Mouse (Mus musculus) large intestine, adult 2 months (tissue): ENCODE data around the gene Endou. TPM values are rescaled to one million over a fixed set of nuclear protein-coding genes. Genes with fewer than 3 reads are reported as not detected.
"Not testable (repeated sequence)": the region's sequence is repeated elsewhere in the genome, so short reads cannot be mapped to it uniquely, and the experiment has no call there.

Source experiments
- DNase-seq: peaks from one replicate; pipeline ENCODE4 v3.0.0-alpha.2; 2012; ENCODE audit warnings: low read depth, low spot score
- WGBS: fragments of 180-500 bp; shearing (Covaris S2); methylation state at CpG from one replicate; pipeline ENCODE4 v1.1.7; 2018; 5-methylcytosine and 5-hydroxymethylcytosine counted together
- polyA plus RNA-seq: library from polyadenylated mRNA; depleted of rRNA; stranded (reverse); fragments of >200 nt; gene quantifications from 2 replicates; pipeline ENCODE4 v1.2.3, GENCODE M21; 2012

The Endou gene
- polyA plus RNA-seq, 1 experiment: 0.66 TPM

DNA sequence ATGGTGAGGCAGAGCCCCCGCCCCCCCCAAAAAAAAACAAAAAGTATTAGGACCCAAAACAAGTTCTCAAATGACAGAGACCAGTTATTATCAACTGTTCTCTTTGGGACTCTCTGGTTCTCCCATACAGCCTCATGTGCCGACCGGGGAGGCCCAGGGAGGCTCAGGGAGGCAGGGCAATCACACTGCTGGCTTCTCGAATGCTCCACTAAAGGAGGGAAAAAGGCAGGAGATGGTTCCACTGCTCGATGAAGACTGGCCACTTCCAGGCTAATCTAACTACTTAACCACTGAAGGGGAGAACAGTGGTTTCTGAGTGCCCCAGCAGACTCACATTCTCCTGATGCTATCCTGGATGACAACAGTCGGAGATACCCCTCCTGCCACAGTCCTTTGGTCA lies 18.6 kb downstream of the Endou start:
- 61% methylated on average over 6 of the region's 6 CpGs for WGBS
- no peak for DNase-seq

DNA sequence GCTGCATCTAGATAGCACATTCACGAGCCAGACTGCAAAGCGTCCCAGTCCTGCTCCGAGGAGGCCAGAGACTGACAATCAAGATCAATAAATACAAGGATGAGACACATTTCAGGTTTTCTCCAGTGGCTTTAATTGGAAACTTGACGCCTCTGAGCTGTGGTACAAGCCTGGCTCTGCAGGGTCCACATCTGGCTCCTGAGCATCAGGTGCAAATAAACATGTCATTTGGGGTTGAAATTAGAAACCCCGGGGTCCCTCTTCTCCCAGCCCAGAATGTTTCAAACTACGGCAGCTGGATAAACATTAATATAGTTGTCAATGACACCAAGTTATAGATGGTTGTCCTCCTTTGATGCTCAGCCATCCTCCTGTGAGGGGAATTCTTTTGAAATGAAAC lies 20.2 kb downstream of the Endou start:
- no peak for DNase-seq
- 62% methylated on average over 6 of the region's 6 CpGs for WGBS

DNA sequence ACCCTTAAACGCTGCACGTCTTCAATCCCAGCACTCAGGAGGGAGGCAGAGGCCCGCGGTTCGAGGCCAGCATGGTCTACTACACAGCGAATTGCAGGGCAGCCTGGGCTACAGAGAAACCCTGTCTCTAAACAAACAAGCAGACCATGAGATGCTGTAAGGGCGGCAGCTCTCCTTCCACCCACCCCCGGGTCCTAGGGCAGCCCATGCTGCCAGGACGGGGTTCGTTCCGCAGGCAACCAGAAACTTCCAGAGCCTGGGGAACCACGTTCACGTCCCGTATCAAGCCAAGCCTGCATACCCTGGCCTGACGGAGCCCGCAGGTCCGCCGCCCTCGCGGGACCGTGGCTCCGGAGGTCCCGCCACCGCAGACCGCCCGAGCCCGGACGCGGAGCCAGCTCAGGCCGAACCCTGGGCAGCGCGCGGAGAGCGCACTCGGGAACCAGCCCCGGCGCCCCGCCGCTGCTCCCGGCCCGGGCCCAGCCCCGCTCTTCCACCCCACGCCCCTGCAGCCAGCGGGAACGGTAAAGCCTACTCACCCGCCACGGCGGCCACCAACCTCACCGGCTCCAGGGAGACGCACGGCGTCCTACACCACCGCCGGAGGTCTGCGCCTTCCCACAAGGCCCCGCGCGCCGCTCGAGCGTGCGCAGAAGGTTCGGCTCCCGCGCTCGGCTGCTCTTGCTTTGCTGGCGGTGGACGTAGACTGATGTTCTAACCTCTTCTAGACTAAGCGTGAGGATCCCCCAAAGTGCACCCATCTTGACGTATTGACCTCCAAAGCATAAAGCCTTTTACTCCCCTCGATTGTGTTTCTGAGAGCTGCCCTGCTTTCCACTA lies 25.7 kb downstream of the Endou start, which contains the start of gene Rpap3:
Gene Rpap3, minus strand, starts transcription at position 615 of the 840 bp plus-strand sequence.
- WGBS: under 1% methylated on average over 71 of the region's 71 CpGs
- peak; percentile 47 for DNase-seq

DNA sequence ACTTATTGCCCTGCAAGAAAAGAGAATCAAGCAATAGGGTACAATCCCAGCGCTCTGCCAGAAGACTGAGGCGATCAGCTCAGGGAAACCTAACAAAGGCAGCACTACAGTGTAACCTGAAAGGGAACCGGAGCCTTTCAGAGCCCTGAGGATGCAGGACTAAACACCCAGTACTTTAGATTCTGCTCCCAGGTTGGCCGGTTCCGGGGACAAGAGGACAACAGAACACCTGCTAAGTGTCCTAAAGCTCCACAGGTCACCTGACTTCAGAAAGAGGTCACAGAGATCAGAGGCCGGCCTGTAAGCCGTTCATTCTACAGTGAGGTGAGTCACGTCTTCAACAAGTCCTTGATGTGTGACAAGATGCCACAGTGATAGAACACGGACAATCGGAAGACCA lies 34.5 kb downstream of the Endou start:
- 87% methylated on average over 10 of the region's 10 CpGs for WGBS
- no peak for DNase-seq

DNA sequence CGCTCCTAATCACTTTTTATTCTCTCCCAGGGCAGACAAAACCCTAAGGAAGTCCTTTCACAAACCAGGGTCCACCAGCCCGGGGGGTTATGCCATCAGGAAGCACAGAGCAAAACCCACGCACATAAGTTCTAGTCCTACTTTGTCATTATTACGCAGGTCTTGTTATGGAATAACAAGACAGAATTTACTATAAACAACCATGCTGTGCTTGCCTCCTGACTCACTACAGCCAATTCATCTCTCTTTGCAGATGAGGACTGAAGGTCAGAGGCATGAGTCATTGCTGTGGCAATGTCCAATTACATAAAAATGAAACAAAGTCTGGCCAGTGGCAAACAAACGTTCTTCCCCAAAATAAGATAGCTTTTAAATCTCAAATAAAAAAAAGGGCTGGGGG lies 37.7 kb downstream of the Endou start:
- DNase-seq: no peak
- WGBS: 75% methylated on average over 5 of the region's 5 CpGs

DNA sequence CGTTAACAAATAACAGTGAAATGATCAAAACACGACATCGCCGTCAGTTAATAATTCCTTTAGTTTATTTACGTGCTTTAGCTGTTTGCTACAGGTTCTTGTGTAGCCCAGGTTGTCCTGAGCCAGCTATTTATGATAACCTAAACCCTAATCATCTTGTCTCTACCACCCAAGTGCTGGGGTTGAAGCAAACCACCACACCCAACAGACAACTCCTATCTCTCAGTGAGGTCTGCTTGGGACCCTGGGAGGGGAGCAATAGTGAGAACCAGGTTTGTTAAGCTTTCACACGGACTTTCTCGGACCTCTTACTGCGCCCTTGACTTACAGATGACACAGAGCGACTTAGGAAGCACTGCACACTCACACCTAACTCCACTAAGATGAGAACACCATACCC lies 47.0 kb downstream of the Endou start:
- DNase-seq: no peak
- 95% methylated on average over 9 of the region's 9 CpGs for WGBS

DNA sequence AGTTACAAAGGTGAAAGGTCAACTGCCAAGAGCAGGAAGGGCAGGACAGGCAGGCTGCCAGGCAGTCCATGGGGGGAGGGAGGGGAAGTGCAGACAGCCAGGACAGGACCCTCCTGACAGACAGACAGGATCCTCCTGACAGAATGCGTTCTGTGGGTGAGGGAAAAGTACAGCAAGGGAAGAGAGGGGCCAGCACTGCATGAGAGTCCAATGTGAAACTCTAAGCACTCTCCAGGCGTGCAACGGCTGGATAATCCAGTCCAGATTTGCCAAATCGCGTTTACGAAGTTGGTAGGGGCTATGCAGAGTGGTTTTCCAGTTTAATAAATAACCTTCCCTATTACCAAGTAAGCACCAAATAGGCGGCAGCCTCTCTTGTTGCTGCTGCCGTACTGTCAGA lies 49.1 kb downstream of the Endou start:
- DNase-seq: no peak
- WGBS: 57% methylated on average over 8 of the region's 8 CpGs

DNA sequence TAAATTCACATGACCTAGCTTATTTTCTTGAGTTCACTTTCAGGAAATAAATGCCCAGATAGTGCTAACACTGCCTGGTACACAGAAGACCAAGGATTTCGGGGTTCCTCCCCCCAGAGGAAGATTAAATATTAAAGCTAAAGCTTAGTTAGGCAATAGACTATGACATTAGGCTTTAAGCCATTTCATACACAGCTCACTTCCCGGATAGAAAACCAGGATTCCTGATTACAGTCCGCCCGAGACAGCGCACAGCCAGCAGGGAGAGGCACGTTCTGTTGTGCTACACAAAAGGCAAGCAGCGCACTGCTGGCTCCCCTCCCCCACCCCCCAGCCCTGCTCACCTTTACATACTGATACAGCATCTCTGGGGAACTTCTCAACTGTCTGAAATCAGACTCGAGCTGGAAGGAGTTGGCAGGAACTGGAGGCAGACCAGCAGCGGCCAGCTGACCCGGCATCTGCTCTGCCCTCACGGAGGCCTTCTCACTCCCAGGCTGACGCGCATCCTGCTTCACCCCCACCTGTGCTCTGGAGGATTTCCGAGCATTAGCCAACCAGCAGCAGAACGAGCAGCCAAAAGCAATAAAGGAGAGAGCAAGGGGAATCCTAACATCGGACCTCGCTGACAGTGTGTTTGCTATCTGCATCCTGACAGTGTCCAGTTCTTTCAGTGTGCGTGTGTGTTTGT lies 51.0 kb downstream of the Endou start:
- no peak for DNase-seq
- 81% methylated on average over 18 of the region's 18 CpGs for WGBS

DNA sequence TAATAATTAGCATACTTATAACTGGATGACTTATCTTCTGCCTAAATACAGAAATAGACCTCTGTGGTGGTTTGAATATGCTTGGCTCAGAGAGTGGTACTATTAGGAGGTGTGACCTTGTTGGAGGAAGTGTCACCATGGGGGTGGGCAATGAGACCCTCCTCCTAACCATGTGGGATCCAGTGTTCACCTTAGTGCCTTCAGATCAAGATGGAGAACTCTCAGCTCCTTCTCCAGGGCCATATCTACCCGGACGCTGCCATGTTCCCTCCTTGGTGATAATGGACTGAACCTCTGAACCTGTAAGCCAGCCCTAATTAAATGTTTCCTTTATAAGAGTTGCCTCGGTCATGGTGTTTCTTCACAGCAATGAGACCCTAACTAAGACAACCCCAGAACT lies 53.8 kb downstream of the Endou start:
- WGBS: 96% methylated on average over 3 of the region's 3 CpGs
- no peak for DNase-seq

DNA sequence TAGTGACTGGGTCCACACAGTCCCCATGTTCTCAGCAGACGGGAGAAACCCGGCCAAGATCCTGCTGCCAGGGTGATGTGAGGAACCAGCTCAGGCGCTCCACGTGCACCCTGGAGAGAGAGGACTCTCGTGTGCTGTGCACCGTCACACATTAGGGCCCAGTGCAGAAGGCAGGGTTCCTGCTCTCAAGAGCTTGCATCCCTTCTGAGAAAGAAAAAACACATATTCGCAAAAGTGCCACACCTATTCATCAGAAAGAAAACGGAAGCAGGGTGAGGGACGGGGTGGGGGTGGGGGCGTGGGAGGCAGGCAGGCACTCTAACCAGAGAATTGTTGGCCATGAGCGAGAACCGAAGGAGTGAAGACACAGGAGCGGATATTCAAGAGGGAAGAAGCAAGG lies 55.2 kb downstream of the Endou start:
- no peak for DNase-seq
- 88% methylated on average over 13 of the region's 13 CpGs for WGBS

DNA sequence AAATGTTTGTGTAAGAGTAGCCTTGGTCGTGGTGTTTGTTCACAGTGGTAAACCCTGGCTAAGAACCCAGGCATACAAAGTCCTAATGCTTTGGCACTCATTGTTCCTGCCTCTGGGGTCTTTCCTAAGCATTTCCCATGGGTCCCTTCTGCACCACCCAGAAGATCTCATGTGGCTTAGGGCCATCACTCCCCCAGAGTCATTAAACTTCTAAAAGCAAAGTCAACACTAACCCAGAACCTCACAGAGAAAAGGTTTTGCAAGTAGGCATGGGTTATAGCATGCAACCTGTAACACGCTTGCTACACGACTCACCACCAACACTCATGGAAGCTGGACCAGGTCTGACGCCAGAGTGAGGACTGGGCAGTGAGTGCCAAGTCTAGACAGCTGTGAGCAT lies 56.7 kb downstream of the Endou start:
- 89% methylated on average over 4 of the region's 4 CpGs for WGBS
- DNase-seq: no peak

DNA sequence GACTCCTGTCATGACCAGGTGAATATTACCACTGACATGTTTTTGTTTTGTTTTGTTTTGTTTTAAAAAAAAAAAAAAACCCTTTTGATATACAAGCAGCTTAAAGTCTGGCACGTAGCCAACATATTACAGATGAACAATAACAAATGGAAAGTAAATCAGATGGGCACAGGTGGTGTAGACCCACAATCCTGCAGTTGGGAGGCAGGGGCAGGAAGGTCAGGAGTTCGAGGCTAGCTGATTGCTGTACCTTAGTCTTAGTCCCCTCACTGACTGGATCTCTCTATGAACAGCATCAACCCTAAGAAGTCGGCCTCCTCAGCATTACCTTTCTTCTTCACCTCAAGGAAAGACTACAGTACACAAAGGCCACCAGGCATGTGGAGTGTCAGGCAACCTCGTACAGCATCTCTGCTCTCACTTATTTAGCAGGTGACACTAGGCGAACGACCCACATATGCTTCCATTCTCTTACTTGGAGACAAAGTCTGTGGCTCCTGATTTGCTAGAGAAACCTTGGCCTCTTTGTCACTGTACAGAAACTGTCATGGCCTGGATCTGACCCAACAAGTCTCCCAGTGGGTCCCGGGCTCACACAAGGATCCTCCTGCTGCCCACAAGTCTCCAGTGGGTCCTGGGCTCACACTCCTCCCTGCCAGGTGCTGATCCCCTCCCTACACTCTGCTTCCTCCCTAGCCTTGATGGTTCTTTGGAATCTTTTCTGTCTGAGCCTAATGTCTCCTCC lies 57.7 kb downstream of the Endou start:
- WGBS: 75% methylated on average over 7 of the region's 7 CpGs
- DNase-seq: no peak

DNA sequence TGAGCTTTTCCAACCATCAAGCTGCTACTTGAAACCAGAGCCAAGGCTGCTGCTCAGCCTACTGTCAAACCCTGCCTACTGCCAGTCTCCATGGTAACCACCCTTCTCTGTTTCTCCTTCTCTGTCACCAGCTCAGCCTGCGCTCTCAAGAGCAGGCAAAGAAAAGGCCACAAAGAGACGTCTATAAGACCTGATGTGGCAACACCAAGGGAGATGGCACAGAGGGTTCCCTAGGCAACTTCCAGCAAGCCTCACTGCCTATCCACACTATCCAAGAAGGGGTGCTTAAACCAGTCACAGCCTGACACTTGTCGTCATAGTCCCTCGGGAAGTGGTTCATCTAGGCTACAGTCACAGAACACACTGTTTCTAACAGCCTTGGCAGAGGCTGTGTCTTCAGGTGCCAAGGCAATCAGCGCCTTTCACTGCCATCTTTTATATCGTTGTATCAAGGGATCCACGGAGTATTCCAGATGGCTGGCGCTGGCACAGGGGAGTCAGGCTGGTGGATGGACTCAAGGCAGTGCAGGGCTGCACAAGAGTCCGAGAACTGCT lies 58.9 kb downstream of the Endou start:
- WGBS: 47% methylated on average over 9 of the region's 9 CpGs
- DNase-seq: no peak

DNA sequence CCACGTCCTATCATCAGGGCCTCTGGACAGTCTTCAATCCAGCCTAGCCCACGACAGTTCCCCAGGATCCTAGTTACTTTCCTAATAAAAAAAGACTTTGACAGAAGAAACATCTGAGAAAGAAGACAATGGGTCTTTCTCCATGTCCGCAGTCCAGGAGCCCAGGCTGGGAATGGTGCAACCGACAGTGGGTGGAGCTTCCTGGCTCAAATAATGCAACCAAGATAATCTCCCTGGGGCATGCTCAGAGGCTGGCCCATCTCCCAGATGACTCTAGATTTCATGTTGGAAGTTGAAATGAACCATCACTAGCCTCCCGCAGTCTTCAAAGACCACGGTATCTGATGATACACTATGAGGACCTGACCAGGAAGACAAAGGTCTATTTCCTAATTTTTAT lies 60.6 kb downstream of the Endou start:
- no peak for DNase-seq
- WGBS: 77% methylated on average over 6 of the region's 6 CpGs

DNA sequence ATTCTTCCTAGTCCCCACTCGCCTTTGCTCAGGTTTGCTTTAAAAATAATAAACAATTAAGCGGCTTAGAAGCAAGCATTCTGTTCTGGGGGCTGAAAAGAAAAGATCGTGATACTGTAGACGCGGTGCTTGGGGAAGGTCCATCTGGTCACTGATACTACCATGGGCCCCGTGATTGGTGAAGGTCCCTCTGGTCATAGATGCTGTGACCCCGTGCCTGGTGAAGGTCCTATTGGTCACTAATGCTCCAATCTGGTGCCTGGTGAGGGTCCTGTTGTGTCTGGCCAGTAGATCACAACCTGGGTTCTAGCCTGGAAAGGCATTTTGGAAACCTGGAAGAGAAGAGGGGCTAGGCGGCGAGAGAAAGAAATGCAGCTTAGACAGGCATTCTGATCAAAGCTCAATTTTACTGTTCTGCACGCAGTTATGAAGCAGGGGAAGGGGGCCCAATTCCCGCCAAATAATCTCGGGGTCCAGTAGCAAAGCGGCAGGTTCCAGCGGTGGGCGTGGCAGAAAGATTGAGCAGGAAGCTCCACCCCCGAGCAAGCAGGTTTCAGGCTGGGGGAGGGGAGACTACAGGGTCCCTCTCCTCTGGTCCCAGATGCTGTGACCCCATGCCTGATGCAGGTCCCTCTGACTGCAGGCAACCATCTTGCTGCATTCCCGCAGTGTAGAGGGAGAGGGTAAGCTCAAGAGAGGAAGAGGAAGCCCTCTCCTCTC lies 62.8 kb downstream of the Endou start:
- WGBS: 67% methylated on average over 17 of the region's 17 CpGs

DNA sequence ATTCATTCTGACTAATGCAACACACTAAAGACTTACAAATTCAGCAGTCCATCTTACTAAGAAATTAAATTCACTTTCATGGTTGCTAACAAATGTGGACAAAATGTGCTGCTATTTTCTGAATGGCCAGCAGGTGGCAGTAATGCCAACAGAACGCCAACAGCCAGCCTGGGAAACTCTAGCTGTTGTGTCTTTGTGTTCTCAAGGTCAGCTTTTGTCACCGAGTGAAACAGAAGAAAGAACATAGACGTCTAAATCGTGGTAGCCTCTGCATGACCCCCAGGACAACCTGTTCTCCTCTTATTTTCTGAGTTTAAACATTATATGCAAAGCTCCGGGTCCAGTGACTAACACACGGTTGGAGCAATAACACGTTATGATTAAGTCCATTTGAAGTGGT lies 63.7 kb downstream of the Endou start:
- peak; percentile 48 for DNase-seq
- 18% methylated on average over 7 of the region's 7 CpGs for WGBS

More for the DNA sequence above, 62.8 kb downstream of the Endou start:
- not testable (repeated sequence) for DNase-seq

DNA sequence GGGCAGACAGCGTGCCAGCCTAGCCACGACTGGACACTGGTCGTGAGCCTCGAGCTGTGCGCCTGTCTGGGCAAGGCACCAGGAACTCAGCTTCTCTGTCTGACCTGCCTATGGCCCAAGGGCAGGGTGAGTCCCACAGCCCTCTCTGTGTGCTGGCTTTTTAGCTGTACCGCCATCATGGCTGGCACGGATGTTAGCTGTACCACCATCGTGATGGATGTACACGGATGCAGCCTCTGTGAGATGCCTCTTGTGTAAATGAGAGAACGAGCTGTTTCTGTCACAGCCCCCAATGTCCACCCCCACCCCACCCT lies 64.7 kb downstream of the Endou start:
- WGBS: 90% methylated on average over 10 of the region's 10 CpGs

DNA sequence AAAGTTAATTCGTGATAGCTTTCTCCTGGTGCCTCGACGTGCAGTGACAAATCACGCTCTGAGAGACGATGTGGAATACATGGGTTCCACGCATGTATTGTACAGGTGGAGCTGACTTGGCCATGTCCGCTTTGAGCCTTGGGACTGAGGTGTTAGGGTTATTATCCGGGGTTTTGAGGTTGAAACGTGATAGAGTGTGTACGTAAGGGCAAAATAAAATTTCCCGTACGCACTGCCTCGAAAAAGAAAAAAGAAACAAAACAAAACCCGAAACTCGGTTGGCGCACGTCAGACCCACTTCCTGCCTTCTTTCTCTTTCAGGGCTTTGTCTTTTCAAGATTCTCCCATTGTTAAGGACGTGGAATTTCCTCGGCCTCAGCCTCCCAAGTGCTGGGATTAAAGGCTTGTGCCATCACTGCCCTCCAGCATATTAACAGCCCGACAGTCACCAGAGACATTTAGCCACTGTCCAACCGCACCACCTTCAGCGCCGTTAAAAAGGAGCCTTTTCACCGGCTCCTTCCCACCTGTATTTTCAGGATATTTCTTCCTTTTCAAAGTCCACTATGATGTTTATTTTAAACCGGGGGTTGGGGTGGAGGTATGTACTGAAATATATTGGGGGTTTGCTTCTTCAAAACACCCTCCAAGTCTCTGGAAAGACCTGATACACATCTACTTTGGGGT lies 65.2 kb downstream of the Endou start:
- no peak for DNase-seq
- 69% methylated on average over 25 of the region's 25 CpGs for WGBS

More for the DNA sequence above, 64.7 kb downstream of the Endou start:
- no peak for DNase-seq
